Mouse (Mus musculus): ENCODE results near the gene Hivep2.

GRCm38 (mm10) chr10:13968234-13968555 lies 2.3 kb downstream of the Hivep2 start:
- no peak for TF ChIP-seq GATA1 (IDR thresholded peaks at IDR 0.05; ENCODE audit: borderline replicate concordance, low read length)
- no peak for TF ChIP-seq FLI1 (IDR thresholded peaks at IDR 0.05; ENCODE audit: low read length)
